Mouse (Mus musculus) G1E (cell line): ENCODE measurements around the gene Slc35f6. TPM values are rescaled to one million over a fixed set of nuclear protein-coding genes. Genes with fewer than 3 reads are reported as not detected.

ENCODE experiments used
- ATAC-seq: 2 replicates; pipeline ENCODE4 v1.8.0; 2016; ENCODE audit warnings: mild to moderate bottlenecking; ENCODE audit not compliant: insufficient number of reproducible peaks, poor library complexity, low FRiP score, severe bottlenecking; ENCODE audit errors: extremely low read depth
- DNase-seq: peaks from one replicate; pipeline ENCODE4 v3.0.0; 2012; ENCODE audit warnings: low spot score
- H3K27me3 ChIP-seq: 2 replicates; pipeline ENCODE4 v1.6.1; 2012; ENCODE audit warnings: mild to moderate bottlenecking, low read length, inconsistent platforms; ENCODE audit not compliant: insufficient read depth
- H3K36me3 ChIP-seq: replicated peaks from 2 replicates; pipeline ENCODE3; 2012; ENCODE audit warnings: mild to moderate bottlenecking, inconsistent platforms
- H3K4me1 ChIP-seq: 2 replicates; pipeline ENCODE4 v1.6.1; 2012; ENCODE audit warnings: low read depth, low read length, inconsistent platforms, mixed read lengths; ENCODE audit not compliant: insufficient read depth
- H3K4me3 ChIP-seq: 2 replicates; pipeline ENCODE4 v1.5.1; 2012; ENCODE audit warnings: low read depth, mild to moderate bottlenecking, inconsistent platforms, low read length, moderate library complexity, mixed read lengths
- H3K9me3 ChIP-seq: replicated peaks from 2 replicates; pipeline ENCODE4 v1.6.1; 2012; ENCODE audit warnings: inconsistent platforms
- CTCF ChIP-seq: IDR thresholded peaks from 2 replicates; pipeline ENCODE4 v1.5.1; 2012; ENCODE audit warnings: low read depth, low read length, inconsistent platforms, mixed read lengths
- GATA1 ChIP-seq: IDR thresholded peaks from 2 replicates; pipeline ENCODE4 v1.6.1; 2012; ENCODE audit warnings: borderline replicate concordance, low read length, inconsistent platforms, mixed read lengths
- GATA2 ChIP-seq: IDR thresholded peaks from 2 replicates; pipeline ENCODE4 v1.6.1; 2012; ENCODE audit warnings: low read depth, low read length, inconsistent platforms, borderline replicate concordance
- POLR2AphosphoS5 ChIP-seq: IDR thresholded peaks from 2 replicates; pipeline ENCODE4 v1.6.1; 2012; ENCODE audit warnings: low read depth, low read length, inconsistent platforms; ENCODE audit not compliant: insufficient replicate concordance
- TAL1 ChIP-seq: conservative IDR thresholded peaks from 2 replicates; pipeline ENCODE4 v1.6.1; 2012; ENCODE audit warnings: low read depth, low read length, inconsistent platforms, mixed read lengths
- polyA plus RNA-seq: library from polyadenylated mRNA; stranded (reverse); fragments of >175 nt; gene quantifications from 2 replicates; pipeline ENCODE4 v1.2.3, GENCODE M21; 2012
- total RNA-seq, 2 experiments: library from RNA; stranded (forward) in 1 of 2; stranded (reverse) in 1 of 2; fragments of 200-1000 nt in 1 of 2; fragments of >200 nt in 1 of 2; fragmentation: Nextera tagmentation in 1 of 2; gene quantifications; 2 replicates each; pipeline ENCODE4 v1.2.3; 2014 to 2017

The Slc35f6 gene
- 10.1 and 10.6 TPM in 2 replicates for total RNA-seq (2014; fragmentation: Nextera tagmentation)
- total RNA-seq (2017), result 11.9 and 13.0 TPM in 2 replicates
- polyA plus RNA-seq, result 14.2 and 15.3 TPM in 2 replicates

DNA sequence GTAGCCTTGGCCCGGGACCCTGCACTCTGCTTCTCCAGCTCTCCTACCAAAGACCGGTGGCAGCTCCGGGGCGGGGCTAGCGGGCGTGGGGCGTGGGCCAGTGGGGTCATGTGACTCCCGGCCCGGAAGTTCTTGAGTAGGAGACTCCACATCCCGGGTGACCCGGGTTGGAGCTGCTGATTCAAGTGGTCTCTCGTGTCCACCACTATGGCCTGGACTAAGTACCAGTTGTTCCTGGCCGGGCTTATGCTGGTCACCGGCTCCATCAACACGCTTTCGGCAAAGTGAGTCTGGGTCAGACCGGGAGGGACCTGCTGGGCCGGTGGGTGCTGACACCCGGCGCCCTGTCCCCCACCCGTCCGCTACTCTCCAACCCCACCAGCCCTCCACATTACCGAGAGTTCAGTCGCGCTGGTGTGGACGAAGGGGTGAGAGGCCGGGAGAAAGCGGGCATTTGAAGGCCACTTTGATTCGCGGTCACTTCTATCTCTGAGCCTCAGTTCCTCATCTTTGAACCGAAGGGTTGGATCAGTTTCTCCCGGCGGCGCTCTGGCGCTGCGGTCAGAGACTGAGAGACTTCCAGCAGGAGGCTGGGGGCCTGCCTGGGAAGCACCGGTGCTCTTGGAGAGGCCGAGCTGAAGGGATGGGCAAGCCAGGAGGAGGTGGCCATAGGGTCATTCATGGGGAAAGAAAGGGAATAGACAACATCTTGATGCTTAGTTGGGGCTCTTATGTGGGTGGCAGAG lies at the start of gene Slc35f6:
Gene Slc35f6 (plus strand): TSS at position 119 of the 746 bp plus-strand sequence.
- peaks cover 4% of the 10 kb centered on the region for H3K27me3 ChIP-seq
- peaks cover 27% of the 10 kb centered on the region for H3K4me1 ChIP-seq
- TF ChIP-seq GATA1, result no peak
- TF ChIP-seq POLR2AphosphoS5, result no peak
- no peak for TF ChIP-seq CTCF
- no peak for TF ChIP-seq TAL1
- no peak for TF ChIP-seq GATA2
- H3K4me3 ChIP-seq, result peak within 1 kb of the TSS; percentile 97
- DNase-seq (peak; percentile 93), ATAC-seq (peak; percentile 89)
- peaks cover 41% of the 10 kb centered on the region for H3K36me3 ChIP-seq
- no peaks in the 10 kb centered on the region for H3K9me3 ChIP-seq

DNA sequence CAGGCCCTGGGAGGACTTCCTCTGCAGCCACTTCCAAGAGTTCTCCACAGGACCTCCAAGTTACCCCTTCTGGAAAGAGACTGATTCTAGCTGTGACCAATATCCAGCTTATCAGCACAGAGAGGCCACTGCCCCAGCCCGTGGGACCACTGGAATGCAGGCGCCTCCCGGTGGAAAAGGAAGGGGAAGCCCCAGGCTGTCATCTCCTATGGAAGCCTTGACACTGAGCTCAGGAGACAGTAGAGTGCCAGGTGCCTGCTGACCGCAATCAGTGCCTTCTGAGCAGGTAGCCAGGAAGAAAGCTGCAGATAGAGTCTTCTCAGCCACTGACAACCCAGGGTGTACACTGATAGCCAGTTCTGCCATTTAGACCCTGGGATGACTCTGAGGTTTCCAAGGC lies 46.3 kb upstream of the Slc35f6 start:
- TF ChIP-seq GATA2 (no peak), CTCF (no peak), GATA1 (no peak), TAL1 (no peak), POLR2AphosphoS5 (no peak)
- ATAC-seq (no peak), DNase-seq (no peak)
- peaks cover 29% of the 10 kb centered on the region for H3K27me3 ChIP-seq
- H3K4me1 ChIP-seq, result no peaks in the 10 kb centered on the region
- H3K4me3 ChIP-seq, result no peak overlapping the region
- no peaks in the 10 kb centered on the region for H3K9me3 ChIP-seq
- no peaks in the 10 kb centered on the region for H3K36me3 ChIP-seq

DNA sequence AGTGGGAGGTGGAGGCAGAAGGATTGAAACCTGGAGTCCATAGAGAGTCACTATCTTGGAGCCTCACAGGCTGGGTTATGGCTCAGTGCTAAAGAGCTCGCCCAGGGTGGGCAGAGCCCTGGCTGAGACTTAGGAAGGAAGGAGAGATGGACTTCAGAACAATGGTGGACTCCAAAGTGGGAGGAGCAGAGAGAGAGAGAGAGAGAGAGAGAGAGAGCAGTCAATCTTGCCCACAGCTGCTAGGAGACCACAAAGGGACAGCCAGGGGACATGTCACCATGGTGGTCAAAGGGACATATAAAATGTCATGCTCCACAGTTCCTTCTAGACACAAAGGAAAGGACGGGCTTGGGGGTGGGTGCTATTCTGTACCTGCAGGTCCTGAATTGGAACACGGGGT lies 44.5 kb upstream of the Slc35f6 start:
- Histone ChIP-seq H3K36me3 (no peaks in the 10 kb centered on the region), H3K4me3 (no peak overlapping the region), H3K9me3 (no peaks in the 10 kb centered on the region), H3K27me3 (peaks cover 28% of the 10 kb centered on the region), H3K4me1 (no peaks in the 10 kb centered on the region)
- no peak for ATAC-seq
- DNase-seq, result no peak
- TF ChIP-seq GATA1 (no peak), GATA2 (no peak), TAL1 (no peak), POLR2AphosphoS5 (no peak)

DNA sequence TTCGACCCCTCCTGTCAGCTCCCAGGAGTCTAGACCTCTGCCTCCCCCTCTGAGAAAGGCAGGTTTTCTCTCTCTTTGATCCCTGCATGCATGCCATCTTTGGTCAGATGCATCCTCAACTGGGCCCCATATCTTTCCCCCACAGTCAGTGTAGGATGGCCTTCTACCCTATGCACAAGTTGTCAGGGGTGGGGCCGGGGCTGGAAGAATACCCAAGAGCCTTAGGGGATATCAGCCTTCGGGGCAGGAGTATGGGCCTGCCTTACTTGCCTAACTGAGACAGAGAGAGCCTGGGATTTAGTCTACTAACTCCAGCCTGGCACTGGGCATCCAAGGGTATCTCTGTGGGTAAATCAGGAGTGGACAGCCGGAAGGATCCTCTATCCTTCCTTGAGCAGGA lies 43.8 kb upstream of the Slc35f6 start:
- no peak for TF ChIP-seq POLR2AphosphoS5
- no peak for TF ChIP-seq TAL1
- TF ChIP-seq GATA2, result no peak
- TF ChIP-seq CTCF, result no peak
- no peak for TF ChIP-seq GATA1
- no peak overlapping the region for H3K4me3 ChIP-seq
- H3K27me3 ChIP-seq, result peaks cover 25% of the 10 kb centered on the region
- ATAC-seq (no peak), DNase-seq (no peak)
- H3K36me3 ChIP-seq, result no peaks in the 10 kb centered on the region
- H3K4me1 ChIP-seq, result no peaks in the 10 kb centered on the region
- H3K9me3 ChIP-seq, result no peaks in the 10 kb centered on the region

DNA sequence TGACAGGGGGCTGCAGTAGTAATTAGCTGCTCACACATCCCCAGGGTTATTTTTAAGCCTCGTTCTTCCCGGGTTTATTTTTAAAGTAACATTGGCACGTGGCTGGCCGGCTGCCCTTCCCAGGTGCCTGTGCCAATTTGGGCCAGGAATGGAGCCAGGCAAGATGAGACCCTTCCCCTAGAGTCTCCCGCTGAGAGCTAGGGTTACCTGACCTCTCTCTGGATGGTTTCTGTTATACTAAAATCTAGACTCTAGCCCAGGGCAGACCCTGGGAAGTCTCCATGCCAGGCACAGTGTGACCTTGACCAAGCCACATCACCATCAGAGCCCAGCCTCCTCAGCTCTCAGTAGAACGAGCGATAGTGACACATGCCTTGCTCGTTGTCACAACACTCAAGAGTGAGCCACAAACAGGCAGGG lies 43.0 kb upstream of the Slc35f6 start:
- Histone ChIP-seq H3K27me3 (peaks cover 24% of the 10 kb centered on the region), H3K4me1 (no peaks in the 10 kb centered on the region), H3K4me3 (no peak overlapping the region), H3K9me3 (no peaks in the 10 kb centered on the region), H3K36me3 (no peaks in the 10 kb centered on the region)
- TF ChIP-seq TAL1, result no peak
- ATAC-seq, result no peak
- DNase-seq, result no peak

DNA sequence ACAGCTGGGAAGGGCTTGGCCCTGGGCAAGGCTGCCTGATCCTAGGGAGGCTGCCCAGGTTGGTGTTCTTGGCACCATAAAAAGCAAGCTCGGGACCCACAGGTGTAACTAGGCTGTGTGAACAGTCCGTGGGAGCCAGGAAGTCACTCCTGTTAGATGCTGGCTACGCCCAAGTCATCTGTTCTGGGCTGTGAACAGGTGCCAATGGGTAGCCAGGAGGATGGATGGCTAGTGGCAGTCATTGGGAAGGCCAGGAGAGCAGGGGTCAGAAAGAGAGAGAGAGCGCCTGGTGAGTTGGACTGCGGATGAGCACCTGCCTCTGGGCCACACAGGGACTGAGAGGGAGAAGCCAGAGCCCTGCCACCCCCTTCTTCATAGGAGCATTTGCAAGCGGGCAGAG lies 42.1 kb upstream of the Slc35f6 start:
- peaks cover 19% of the 10 kb centered on the region for H3K27me3 ChIP-seq
- TF ChIP-seq TAL1, result no peak
- TF ChIP-seq GATA1, result no peak
- no peak for TF ChIP-seq CTCF
- no peak for TF ChIP-seq POLR2AphosphoS5
- TF ChIP-seq GATA2, result no peak
- H3K9me3 ChIP-seq, result no peaks in the 10 kb centered on the region
- DNase-seq (no peak), ATAC-seq (no peak)
- no peaks in the 10 kb centered on the region for H3K36me3 ChIP-seq
- H3K4me1 ChIP-seq, result no peaks in the 10 kb centered on the region
- no peak overlapping the region for H3K4me3 ChIP-seq
